Mouse (Mus musculus): Measurements from ENCODE around the gene Tceal6.
"Not testable (repeated sequence)": the region's sequence is repeated elsewhere in the genome, so short reads cannot be mapped to it uniquely, and the experiment has no call there.

Tceal6 gene

DNA sequence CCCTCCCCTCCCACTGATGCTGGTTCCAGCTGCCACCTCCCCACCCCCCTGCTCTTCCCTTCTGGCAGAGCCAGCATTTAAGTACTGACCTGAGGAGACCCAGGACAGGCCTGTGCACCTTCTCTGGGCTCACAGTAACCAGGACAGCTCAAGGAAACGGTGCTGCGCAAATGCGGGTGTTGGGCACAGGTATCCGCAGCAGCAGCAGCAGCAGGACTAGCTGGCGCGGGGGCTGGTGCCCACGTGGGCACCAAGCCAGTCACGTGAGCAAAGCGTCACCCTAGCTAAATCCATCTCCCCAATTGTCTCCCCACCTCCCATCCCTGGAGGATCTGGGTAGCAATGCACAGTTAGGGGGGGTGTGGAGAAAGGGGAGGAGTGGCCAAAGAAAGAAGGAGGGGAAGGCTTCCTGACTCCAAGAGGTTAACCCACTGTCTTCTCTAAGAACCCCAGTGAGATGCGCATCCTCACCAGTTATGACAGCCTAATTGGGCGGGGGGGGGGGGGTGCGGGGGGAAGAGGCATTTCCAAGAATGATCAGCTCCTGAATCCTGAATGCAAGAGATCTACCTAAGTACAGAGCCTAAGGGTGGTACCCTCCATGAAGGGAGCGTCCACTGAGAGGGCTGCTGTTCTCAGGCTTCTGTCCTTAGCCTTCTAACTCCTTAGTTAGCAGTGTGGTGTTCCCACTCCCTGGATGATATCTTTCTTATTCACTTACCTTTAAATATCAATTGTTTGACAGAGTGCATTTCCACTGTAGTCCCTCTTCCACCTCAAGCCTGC, at the start of gene Tceal6:
TSS of gene Tceal6 (minus strand) at position 252 of the 786 bp plus-strand sequence.
- DNase-seq = no peak

DNA sequence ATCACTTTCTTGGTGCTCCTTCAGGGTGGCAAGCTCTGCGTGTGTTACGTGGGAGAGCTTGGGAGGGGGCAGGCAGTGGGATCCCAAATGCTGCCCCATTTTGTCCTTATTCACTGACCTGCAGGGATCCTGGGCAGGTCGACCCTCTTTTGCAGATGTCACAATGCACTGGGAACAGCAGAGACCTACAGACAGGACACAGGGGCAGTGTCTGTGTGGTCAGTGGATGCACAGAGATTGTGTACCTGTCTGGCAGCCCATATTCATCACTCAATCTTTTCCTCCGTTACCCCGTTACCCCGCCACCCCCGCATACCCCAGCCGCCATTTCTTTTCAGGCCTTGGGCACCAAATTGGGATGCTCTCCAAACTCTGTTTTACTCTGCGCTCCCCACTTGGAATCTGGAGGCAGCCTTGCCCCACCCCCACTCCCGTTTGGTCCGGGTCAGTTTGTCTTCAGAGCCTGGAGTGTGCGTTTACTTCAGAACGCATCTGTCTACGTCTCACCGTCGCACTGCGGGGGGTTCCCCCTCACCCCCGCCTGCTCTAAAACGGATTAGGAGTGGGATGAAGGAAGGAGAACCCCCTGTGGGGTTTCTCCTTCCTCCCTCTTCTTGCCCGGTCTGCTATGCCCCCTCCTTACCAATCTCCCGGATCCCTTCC, 583 bp downstream of the Tceal6 start:
- DNase-seq = not testable (repeated sequence)

DNA sequence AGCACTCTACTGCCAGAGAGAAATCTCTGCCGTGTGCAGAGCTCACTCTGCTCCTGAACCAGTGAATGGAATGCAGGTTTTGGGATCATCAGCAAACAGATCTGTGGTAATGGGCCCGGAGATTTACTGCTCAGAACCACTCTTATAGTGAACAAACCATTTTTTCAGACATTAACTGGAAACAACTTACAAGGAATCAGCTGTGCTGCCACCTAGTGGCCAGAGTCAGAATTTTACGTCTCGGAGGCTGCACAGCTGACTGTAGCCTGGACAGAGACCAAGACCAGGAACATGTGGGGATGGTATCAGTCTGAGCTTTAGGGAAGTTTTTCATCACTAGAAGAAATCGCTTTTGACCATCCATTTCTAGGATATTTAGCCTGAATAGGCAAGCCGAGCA, 20.6 kb downstream of the Tceal6 start:
- DNase-seq = not testable (repeated sequence)

DNA sequence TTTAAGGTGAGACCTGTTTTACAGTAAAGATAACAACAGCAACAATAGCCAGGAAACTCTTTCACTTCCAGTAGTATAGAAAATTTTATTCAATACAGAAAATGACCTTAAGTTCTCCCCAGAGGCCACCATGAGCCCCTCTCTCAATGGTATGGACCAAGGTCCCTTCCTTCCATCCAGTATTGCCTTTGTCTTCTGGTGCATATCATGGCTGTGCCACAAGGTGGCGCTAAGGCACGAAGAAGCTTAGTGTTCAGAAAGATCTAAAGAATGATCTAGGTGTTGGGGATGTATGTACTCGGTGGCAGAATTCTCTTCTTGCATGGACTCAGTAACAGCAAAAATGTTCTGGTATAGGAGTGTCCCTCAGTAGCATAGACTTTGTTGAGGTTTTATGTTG, 21.8 kb downstream of the Tceal6 start:
- not testable (repeated sequence) for DNase-seq

DNA sequence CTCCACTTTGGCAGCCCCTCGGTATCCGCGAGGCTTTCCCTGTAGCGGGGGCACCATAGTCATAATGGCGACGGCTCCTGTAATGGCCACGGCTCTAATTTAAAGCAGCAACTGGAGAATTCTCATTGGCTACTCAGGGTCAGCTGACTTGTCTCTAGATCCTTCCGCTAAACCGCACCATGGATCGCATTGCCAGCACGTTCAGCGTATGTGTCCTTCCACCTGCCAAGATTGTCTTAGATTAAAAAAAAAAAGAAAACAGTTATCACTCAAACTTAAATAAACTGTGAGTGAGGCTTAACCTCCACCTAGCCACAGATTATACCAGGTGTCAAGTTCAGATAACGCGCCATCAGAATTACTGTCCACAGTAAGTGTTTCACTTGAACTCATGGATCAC, 33.0 kb downstream of the Tceal6 start, which contains the start of gene Gm15023:
TSS of gene Gm15023 (minus strand) at position 101 of the 400 bp plus-strand sequence.
- DNase-seq = not testable (repeated sequence)
